Mouse (Mus musculus): ENCODE results near the gene Stx18.

Gene Stx18

DNA sequence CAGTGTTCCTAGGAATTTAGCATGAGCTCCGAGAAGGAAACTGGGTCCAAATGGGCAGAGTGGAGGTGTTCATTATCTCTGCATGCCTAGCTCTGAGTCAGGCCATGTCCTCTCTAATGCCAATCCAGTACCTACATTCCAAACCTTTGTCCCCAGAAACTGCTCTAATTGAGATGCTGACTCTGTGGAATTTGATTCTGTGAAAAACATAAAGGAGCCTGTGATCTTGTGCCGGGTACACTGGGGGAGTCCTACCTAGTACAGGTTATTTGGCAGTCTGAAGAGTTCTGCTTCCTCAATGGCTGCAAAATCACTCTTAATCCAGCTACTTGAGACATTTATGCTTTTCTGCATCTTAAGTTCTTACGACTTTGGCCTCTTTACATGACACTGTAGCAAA, 40.0 kb downstream of the Stx18 start:
- DNase-seq (ENCODE audit: low spot score in 2 of 2): no peak

DNA sequence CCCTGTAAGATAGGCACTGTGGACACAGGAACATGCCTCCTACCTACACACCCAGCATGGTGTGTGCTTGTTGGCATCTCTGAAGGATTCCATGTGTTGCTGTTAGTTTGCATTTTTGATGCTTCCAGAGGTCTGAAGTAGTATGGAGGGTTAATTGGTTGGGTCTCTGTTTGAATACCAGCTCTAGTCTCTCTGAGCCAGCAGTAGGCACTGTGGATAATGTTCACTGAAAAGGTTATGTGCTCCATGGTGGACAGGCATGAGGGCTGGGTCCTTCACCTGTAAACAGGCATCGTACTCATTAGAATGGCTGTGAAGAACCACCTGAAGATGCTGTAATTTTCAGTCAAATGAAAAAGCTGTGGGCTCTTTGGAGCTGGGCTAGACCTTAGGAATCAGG, 41.9 kb downstream of the Stx18 start:
- DNase-seq (ENCODE audit: low spot score in 2 of 2): no peak

DNA sequence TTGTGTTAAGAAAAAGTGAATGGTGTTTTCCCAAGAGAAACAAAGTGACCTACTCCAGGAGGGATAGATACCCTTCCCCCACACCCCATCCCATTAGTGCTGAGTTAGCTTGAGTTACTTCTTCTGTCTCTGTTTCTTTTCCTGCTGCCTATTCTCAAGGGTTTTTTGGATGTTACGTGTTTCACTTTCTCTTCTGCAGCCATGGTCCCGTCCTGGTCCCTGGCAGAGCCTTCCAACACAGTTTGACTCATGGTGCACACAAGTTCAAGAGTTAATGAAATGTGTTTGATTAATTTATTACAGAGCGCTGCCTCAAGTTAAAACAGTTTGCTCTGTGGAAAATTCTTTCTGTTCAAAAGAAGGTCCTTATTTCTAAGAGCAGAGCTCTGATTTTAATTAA, 44.0 kb downstream of the Stx18 start:
- DNase-seq (ENCODE audit: low spot score in 2 of 2): no peak

DNA sequence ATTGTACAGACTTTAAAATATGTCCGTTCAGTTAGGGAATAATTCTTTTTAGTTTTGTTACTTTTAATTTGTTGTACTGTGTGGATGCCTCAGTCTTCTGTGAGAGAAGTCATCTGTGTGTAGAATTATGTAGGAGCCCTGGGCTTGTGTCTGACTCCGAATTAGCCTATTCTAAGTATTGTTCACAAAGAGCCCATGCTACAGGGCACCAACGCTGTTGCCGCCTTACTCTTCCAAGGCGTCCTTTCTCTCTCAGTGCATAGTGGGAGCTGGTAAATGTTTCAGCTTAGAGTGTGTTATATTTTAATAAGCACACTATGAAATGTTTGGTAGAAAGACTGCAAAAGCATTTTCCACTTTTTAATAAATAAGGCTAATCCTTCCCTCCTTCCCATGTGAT, 44.8 kb downstream of the Stx18 start:
- DNase-seq (ENCODE audit: low spot score in 2 of 2): no peak

DNA sequence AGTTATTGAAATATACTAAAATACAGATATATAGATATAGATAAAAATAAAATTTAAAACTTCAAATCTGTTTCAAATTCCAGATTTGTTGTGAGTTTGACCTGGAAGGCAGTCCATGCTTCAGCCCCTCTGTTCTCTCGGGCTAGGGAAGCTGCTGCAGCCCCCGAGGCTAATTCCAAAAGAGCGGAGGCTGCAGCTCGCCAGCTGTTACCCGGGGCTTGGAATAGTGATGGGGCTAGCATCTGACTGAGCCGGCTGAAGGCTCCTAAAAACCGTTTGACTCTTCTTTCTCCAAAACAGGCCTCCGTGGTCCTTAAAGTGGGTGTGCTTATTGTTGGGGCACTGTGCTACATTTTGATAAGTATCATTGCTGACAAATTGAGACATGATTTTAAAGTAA, 46.1 kb downstream of the Stx18 start:
- no peak for DNase-seq (ENCODE audit: low spot score in 2 of 2)

DNA sequence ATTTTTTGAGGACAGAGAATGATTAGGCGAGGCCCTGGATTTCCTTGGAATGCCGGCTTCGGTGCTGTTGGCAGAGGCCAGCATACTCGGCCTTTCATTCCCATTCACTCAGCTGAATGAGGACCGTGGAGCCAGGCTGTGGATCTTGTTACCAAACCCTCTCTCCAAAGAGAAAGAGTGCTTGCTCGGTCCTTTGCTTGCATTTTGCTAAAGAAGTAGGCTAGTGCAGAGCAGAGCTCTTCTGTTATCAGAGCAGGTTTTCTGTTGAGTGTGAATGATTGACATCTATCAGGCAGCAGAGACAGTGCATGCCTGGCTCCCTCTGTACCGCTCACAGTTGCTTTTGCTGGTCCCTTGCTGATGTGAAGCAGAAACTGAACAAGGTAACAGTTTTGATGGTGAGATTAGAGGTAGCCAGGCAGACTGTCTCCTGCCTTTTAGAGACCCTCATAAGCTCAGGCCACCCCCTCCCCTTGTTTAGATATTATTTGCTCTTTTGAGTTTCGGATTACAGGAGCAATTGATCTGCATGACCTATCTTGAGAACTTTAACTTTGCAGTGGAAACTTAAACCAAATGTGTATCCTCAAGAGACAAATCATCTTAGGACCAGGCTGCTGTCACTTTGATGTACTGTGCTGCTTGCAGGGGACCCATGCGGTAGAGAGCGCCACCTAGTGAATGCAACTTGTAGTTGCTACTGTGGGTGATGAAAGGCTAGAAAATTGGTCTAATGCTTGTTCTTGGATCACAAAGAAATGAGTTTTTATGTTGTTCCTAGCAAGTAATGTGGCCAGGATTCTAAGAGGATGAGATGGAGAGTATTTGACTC, 47.2 kb downstream of the Stx18 start:
- peak in 1 of 2 experiments; percentile 44 for DNase-seq (ENCODE audit: low spot score in 2 of 2)

DNA sequence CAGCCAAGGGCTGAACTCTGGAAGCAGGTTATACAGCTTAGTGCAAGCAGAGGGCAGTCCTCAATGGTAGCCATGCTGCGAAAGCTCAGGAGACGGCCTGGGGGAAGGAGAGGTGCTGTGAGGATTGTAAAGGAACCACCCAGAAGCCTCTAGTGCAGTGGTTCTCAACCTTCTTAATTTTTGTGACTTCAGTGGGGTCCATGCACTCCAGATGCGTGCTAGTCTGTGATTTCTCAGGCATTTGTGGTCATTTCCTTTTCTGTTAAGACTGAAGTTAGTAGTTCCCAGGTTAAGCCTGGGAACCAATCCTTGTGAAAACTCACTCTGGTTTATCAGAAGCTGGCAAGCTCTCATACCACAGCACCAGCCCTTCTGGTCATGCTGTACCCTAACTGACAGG, 51.6 kb downstream of the Stx18 start:
- DNase-seq (ENCODE audit: low spot score in 2 of 2): no peak

DNA sequence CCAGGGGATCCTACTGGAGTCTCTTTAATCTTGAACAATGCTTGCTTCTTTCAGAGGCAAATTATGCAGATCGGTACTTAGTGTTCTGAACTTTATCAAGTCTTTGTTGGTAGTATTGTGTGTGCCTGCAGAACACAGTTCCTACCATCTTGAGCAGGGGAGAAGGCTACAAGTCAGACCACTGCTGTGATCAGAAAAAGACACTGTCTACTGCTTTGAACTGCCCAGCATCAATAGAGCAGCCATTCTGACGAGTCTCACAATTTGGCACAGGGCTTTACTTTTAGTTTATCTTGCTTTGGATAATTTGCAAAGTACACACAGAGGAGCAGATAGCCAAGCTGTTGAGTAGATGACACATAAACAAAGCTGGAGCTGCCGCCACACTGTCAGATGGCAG, 52.0 kb downstream of the Stx18 start:
- no peak for DNase-seq (ENCODE audit: low spot score in 2 of 2)

DNA sequence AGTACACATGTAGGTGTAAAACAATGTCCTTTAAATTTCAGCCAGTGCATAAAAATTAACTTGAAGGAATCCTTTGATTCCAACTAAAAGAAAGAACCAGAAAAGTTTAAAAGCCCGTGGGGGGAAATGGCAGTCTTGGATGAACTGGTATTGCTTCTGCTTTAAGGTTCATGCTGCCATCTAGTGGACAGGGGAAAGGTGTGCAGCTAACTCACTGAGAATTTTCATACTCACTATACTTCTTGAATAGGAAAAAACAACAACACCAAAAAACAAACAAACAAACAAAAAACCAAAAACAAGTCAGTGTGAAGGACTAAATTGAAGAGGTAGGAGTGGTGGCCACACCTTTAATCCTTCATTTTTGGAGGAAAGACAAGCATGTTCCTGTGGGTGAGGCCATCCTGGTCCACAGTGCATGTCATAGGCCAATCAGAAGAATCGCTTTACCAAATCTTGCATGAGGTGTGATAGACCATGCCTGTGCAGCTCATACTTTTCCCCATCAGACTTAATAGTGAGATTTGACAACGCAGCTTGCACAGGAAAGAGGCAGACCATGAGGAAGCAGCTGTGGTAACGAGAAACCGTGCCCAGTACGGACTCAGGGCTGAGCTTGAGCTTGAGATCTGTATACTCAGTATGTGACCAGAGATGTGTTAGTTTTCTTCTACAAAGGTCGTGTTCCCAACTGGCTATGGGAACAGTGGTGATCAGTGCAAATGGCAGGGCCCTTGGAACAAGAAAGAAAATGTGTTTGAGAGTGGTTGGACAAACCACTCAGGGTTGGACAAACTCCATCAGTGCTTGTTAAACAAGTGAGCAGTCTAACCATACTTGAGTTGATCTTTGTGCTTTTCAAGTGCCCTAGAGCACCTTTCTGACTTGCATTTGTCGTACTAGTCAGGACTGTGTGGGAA, 52.8 kb downstream of the Stx18 start:
- no peak for DNase-seq (ENCODE audit: low spot score in 2 of 2)

DNA sequence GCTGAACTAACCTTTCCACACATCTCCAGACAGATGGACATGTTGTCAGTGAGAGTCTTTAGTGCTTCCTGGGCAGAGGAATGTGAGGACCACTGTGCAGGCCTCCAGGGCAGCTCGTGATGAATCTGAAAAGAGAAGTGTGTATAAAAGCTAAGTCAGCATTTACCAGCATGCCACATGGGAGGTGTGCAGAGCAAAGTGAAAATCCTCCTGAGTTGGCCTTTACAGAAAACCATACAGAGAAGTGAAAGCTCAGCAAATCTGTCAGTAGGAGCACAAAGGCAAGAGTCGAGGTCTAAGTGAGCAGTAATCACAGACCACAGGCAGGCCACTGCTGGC, 53.4 kb downstream of the Stx18 start:
- DNase-seq (ENCODE audit: low spot score in 2 of 2): no peak

DNA sequence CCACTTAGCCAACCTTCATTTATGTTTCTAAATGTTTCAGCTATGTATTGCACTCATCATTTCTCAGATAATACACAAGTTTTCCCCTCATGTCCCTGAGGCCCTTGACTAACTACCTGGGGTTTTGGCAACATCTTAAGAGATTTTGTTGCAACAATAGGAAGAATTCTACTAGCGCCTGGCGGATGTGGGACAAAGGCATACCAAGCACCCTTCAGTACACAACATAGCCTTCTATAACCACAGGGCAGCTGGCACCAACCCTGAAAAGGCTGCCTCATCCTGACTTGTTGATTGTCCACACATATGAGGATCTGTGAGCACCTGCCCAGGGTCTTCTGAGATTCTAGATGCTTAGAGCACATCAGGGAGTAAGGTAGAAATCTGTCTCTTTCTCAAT, 55.8 kb downstream of the Stx18 start:
- no peak for DNase-seq (ENCODE audit: low spot score in 2 of 2)

DNA sequence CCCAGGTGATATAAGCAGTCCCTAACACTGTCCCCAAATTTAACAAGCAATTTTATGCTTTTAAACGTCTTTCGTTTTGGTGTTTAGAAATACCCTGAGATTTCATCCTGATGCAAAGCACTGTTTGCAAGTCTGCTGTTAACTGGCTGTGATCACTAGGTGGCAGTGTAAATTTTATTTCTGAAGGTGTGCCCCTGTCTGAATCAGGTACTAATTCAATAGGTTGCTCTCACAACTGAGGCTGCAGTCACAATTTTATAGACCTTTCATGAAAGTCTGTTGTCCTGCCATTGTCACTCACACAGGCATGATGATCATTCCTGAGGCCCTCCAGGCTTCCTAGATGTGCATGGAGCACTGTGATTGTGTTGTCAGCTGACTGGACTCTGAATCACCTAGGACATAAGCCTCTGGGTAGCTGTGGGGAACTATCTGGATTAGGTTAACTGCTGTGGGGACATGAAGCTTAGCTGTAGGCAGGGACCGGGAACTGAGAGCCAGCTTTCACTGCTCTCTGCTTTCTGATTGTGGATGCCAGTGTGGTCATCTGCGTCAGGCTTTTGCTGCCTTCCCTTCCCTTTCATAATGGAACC, 59.1 kb downstream of the Stx18 start:
- DNase-seq (ENCODE audit: low spot score in 2 of 2): no peak

DNA sequence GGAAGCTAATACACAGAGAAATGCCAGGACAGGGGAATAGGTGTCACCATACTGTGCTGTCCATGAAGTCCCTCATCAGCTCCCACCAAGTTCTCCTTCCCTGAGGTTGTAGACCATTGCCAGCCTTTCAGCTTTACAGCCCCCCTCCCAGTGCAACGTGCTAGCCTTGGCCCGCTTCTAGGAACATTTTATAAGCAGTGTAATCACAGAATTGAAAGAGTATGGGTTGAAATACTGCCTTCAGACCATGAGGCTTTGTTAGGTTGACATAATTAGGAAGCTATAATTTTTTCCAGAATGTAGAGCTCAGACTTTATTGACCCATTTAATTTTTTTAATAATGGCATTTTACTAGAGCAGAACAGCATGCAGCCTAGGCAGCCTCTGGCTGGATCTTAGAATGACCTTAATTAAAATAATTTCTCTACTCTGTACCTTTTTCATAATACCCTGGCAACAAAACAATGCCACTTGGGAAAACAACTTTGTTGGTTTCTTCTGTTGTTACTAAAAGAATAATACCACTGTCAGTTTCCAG, 60.7 kb downstream of the Stx18 start:
- DNase-seq (ENCODE audit: low spot score in 2 of 2): no peak

DNA sequence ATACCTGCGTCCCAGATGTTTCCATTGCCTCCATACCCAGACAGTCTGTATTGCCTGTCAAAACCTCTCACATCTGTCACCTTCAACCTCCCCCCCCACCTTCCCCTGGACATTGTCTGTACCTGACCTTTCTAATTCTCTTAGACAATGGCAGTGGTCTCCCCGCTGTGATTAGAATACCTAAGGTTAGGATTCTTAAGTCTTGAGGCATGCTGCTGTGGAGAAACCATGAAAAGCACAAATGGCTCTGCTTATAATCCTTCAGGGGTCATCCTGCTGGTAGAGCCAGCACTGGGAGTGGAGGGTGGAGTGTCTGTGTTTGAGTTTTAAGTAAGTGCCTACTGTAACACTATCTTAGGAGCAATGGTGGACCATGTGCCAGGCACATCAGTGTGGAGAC, 64.4 kb downstream of the Stx18 start:
- DNase-seq (ENCODE audit: low spot score in 2 of 2): no peak

DNA sequence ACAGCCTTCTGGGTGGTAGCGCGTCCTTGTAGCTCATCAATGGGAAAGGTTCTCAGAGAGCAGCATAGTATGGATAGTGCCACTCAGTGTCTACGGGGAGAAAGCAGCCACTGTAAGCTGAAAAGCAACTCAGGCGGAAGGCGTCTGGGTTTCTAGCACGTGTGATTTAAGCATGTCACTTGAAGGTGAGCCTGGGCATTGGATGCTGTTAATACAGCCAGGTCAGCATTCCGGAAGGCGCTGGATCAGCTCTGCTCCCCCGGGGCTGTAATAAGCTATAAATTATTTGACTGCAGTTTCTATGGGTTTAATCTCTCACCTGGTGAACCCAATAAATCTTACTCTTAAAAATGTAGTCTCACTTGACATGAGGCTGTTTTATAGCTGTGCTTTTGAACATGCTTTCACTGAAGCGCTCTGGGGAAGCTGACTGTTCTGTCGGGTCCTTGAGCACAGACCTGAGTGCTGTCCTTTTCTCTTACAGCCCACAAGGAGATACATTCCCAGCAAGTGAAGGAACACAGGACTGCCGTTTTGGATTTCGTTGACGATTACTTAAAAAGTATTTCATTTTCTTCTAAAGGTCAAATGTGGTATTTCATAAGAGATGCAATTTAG, 67.6 kb downstream of the Stx18 start:
- no peak for DNase-seq (ENCODE audit: low spot score in 2 of 2)

DNA sequence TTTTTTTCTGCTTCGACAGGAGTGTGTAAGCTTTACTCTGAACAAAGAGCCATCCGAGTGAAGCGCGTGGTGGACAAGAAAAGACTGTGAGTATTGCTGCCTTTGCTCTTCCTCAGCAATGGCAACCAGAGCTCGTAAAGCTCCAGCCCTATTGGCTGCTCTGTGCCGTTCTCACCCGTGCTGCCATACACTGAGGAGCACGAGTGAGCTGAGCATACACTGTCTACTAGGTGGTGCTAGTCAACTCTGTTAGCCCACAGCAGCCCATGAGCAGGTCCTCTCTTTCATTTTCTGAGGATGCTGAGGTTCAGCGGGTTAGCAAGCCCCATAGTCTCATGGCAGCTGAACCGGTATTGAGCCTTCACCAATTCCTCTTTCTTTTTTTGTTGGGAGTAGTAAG, 68.3 kb downstream of the Stx18 start:
- DNase-seq (ENCODE audit: low spot score in 2 of 2): no peak

DNA sequence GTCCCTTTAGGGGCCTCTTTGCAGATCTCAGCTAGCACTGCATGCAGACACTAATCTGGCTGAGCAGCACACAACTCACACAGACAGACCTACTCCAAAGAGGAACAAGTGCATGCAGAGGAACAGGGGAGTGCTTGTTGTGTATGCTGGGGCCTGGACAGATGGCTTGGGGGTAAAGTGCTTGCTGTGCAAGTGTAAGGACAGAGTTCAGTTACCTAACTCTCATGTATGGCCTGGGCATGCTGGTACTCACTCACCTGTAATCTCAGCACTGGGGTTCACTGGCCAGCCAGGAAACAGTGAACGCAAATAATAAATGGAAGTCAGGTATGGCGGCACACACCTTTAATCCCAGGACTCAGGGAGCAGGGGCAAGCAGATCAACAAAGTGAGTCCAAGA, 76.0 kb downstream of the Stx18 start:
- no peak for DNase-seq (ENCODE audit: low spot score in 2 of 2)

DNA sequence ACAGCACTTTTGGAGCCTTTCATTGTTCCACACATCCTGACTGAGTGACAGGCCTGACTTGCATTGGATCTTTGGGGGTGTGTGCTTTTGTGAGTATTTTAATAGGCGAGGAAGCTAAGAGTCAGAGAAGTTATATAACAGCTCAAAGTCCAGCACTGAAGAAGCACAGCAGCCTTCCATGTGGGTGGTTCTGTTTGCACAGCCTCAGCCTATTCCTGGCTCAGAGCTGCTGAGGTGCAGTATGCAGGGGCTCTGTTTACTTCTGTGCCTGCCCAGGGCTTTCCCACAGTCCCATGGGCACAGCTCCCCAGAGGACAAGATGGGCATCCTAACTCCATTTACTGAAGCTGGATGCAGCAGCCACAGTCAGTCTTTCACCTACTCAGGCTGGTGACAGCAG, 78.5 kb downstream of the Stx18 start:
- no peak for DNase-seq (ENCODE audit: low spot score in 2 of 2)

DNA sequence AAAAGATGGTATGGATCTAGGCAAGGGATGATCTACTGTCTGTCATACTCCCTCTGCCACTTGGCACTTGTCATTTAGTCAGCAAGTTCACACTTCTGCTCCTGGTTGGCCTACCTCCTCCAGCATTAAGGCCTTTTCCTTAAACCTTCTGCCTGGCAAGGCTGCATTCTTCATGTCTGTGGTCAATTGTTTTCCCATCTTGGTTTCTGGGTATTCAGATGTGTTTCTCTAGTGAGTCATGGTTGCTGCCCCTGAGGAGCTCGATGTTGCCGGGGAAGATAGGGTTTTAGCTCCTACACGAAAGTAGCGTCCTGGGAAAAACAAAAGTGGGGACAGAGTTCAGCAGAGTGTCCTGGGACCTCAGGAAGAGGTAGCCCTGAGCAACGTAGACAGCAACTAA, 80.7 kb downstream of the Stx18 start:
- DNase-seq (ENCODE audit: low spot score in 2 of 2): no peak

DNA sequence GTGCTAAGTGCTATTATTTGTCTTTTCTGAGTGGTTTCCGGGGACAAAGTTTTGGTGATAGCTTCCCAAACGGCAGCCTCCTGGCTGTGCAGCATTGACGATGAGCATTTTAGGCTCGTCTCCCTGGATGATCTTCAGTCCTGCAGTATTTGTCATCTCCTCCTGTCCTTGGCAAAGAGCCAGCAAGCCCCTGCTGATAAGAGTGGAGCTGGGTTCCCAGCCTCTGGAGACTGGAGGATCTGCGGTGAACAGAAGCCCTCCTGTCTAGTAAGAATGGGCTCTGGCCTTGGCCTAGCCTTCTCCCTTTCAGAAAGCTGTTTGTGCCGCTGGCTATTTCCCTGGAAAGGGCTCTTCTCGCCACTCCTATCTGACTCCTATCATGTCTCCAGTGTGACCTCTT, 83.2 kb downstream of the Stx18 start:
- DNase-seq (ENCODE audit: low spot score in 2 of 2): no peak

DNA sequence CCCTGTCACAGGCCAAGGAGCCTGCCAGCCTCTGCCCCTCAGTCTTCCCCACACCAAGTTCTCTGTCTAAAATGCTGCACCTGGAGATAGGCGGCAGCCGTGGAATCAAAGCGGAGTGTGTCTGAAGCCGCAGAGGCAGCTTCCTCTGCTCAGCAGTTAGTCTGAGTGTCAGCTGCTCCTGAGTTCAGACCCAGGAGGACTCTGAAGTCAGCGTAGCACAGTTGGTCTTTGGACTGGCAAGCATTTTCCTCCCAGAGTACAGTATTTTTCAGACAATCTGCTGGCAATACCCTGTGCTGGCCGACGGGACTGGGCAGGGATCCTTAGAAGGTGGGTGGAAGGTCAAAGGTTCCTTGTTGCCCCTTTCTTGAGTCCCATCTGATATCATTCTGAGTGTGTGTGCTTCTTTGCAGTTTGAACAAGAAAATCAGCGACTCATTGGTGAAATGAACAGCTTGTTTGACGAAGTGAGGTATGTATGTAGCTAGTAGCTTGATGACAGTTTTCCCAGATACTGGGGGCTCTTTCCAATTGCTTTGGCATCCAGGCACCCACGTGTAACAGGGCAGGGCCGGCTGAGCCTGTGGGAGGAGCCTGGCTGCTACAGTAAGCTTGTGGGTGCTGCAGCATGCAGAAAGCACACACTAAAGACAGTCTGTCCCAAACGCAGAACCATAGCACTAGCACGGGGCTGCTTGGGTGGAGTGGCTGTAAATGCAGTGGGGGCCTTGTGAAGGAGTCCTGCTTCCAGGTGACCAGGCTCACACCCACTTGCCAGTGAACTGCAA, 88.2 kb downstream of the Stx18 start:
- DNase-seq (ENCODE audit: low spot score in 2 of 2): no peak

Data from frontal cortex, postnatal 10 days (tissue).